Mouse (Mus musculus) embryonic facial prominence, embryonic 13.5 days (tissue): ENCODE measurements around the gene Abcc8. TPM values are rescaled to one million over a fixed set of nuclear protein-coding genes. Genes with fewer than 3 reads are reported as not detected.

Experiments used
- polyA plus RNA-seq: library from polyadenylated mRNA; unstranded; fragments of >200 nt; fragmentation: Nextera tagmentation; extraction: Ambion mirVana; gene quantifications from 2 replicates; pipeline ENCODE4 v1.2.1, GENCODE M21; 2015

Gene Abcc8
- polyA plus RNA-seq, 1 experiment from 2014 or later = 1.8 TPM

Other genes starting within 250 kb of the Abcc8 start
- gene Abcc6, start 149.7 kb downstream of the Abcc8 start, polyA plus RNA-seq = 0.25 TPM in 2 replicates
- 28.4 and 33.8 TPM in 2 replicates for gene Nomo1, start 146.3 kb downstream of the Abcc8 start, polyA plus RNA-seq
- 0.27 TPM in 1 of 2 replicates, not detected in the other for gene Kcnj11, start 79.3 kb downstream of the Abcc8 start, polyA plus RNA-seq
- 1.4 and 1.8 TPM in 2 replicates for gene Ush1c, start 58.5 kb upstream of the Abcc8 start, polyA plus RNA-seq
- gene Otog, start 61.0 kb upstream of the Abcc8 start, polyA plus RNA-seq = 0.08 and 0.14 TPM in 2 replicates
- 10.2 and 14.5 TPM in 2 replicates for gene Myod1, start 196.4 kb upstream of the Abcc8 start, polyA plus RNA-seq
- gene Kcnc1, start 216.5 kb upstream of the Abcc8 start, polyA plus RNA-seq = 0.34 and 0.39 TPM in 2 replicates